Mouse (Mus musculus) lung, postnatal 36 days (tissue): ENCODE measurements at regions not wholly inside any gene's neighbourhood (a gene's known extent, or its start where the extent isn't known, plus 50 kb on each side); places are given as distances from the start of the nearest gene placed in this dataset.

Experiments used
- DNase-seq: peaks from one replicate; pipeline ENCODE4 v3.0.0; 2022; ENCODE audit warnings: mixed read lengths

GRCm38 (mm10) chr7:69810873-69811272, 555.7 kb downstream of the Nr2f2 start:
- DNase-seq, result peak; percentile 1

DNA sequence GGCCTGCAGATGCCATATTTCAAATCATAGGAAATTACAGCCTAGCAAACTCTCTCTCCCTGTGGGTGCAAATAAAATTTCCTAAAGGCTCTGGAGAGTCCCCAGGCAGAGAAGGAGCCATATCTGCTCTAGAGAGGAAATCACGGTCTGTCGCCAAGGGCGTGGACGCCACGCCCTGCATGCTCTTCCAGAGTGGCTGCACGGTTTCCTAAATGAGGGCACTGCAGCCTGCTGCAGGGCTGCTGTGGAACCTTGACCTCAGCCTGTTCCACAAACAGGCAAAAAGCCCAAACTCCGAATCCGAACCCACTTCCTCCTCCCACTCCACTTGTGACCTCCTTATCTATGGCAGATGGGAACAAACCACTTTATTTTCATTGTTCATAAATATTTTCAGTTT, 559.3 kb downstream of the Nr2f2 start:
- peak; percentile 7 for DNase-seq

DNA sequence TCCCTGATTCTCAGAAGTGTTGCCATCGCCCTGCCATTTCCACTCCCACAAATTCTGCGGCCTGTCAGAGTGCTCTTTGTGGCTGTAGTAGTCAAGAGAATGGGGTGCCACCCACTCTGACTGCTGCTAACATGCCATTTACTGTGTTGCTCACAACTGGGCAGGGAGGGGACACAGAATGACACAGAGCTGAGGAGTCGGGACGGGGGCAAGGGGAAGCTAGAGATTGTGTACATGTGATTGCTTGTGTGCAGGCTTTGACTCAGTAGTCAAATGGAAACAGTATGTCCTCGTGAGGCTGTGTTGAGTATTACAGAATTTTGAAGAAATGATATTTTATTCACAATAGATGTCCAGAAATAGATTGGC, 595.6 kb downstream of the Nr2f2 start:
- DNase-seq, result no peak

DNA sequence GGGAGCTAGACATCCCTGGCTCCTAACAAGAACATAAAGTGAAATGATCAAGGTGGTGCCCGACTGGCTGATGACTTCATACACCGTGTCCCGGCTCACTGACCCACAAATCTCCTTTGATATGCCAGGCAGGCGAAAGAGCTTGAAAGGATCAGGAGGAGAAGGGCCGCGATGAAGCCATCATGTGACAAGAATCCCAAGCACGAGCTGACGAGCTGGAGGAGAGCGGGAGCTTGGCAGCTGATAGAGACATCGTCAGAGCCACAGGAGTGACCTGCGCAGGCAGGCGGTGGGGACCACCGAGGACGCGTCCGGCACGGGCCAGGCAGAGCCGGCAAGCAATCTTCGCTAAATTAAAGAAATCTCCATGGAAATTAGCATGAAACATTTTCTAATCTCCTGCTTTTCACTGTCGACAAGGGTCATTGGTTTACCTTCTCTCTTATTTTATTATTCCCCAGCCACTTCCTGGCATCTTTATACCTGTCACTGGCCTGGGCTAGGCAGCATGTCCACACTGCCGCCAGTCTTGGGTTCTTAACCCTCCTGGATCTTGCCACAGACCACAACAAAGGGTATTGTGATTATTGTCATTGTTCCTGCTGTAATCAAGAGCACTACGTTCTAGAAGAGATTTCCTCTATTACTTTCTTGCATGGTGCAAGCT, 596.1 kb downstream of the Nr2f2 start:
- no peak for DNase-seq

GRCm38 (mm10) chr7:69766451-69766850, 600.1 kb downstream of the Nr2f2 start:
- no peak for DNase-seq

GRCm38 (mm10) chr7:69740495-69740894, 626.0 kb downstream of the Nr2f2 start:
- DNase-seq, result no peak

DNA sequence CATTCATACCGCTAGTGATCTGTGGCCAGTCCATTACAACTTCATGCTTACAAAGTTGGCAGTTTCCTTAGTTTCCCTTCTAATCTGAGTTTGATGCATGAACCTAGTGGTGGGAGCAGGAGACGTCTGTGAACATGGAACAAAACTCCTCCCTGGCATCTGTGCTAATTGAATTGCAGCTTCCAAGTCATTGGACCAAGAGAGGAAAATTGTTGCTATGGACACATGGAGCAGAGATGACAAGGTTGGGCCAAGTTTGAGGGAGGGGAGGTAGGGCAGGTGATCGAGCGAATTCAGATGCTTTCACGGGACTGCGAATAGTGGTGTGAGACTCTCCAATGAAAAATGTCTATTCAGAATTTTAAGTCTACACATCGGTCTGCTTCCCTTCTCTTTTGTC, 627.5 kb downstream of the Nr2f2 start:
- no peak for DNase-seq

GRCm38 (mm10) chr7:69715081-69715480, 651.5 kb downstream of the Nr2f2 start:
- no peak for DNase-seq

GRCm38 (mm10) chr7:69670211-69670610, 696.3 kb downstream of the Nr2f2 start:
- no peak for DNase-seq

GRCm38 (mm10) chr7:69655583-69655982, 711.0 kb downstream of the Nr2f2 start:
- peak; percentile 2 for DNase-seq

DNA sequence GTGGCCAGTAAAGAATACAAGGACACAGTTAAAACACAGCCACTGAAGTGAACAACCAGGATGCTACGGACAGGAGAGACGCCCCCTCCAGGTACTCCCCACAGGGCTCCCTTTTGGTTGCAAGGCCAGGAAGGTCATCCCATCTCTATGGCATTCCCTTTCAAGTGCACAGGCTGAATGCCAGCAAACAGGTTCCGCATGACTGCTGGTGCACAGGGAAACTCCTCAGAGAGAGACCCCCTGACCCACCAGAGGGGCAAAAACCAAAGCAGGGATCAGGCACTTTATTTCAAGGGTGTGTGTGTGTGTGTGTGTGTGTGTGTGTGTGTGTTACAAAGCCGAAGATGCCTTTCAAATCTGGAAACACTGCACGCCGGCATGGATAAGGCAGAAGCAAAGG, 721.1 kb downstream of the Nr2f2 start:
- no peak for DNase-seq

GRCm38 (mm10) chr7:69641652-69642051, 724.9 kb downstream of the Nr2f2 start:
- no peak for DNase-seq

DNA sequence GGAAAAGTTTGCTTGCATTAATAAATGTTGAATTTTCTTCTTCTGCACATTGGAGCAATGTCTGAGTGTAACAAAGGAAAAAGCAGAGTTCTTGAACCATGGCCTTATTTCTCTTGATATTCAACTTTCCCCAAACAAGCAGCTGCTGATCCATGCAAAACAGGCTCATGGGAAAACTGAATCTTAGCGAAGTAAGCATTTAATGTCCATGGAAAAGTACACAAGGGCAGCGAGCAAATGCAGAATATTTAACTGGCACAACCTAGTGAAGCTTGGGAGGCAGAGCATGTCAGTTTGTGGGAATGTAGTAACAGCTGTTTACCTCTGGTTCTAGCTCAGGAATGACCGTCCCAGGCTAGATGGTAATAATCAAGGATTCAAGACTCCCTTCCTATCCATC, 766.7 kb downstream of the Nr2f2 start:
- no peak for DNase-seq

- no peak for DNase-seq
These were observed 780.8 kb downstream of the Nr2f2 start for GRCm38 (mm10) chr7:69585716-69586115.

- no peak for DNase-seq
These were observed 781.4 kb downstream of the Nr2f2 start for GRCm38 (mm10) chr7:69585131-69585530.

- DNase-seq, result no peak
These were observed 782.0 kb downstream of the Nr2f2 start for GRCm38 (mm10) chr7:69584516-69584915.

GRCm38 (mm10) chr7:69583901-69584300, 782.6 kb downstream of the Nr2f2 start:
- no peak for DNase-seq

DNA sequence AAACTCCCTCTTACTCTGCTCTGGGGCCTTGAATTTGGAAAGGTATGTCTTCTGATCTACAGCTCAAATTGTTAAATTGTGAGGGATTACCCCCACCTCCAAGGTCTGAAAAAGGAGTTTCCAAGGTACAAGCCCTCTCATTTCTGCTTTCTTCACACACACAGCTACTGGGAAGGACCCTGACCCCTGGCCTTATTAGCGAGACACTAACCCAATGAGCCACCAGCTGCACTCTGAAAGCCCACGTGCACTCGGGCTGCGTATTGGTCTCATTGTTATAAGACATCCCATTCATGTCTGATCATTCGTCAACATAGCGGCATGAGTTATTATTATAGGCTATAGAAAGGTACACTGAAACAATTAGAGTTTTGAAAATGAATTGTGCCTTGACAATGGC, 784.9 kb downstream of the Nr2f2 start:
- no peak for DNase-seq

GRCm38 (mm10) chr7:69578958-69579810, 787.4 kb downstream of the Nr2f2 start:
- DNase-seq, result no peak

DNA sequence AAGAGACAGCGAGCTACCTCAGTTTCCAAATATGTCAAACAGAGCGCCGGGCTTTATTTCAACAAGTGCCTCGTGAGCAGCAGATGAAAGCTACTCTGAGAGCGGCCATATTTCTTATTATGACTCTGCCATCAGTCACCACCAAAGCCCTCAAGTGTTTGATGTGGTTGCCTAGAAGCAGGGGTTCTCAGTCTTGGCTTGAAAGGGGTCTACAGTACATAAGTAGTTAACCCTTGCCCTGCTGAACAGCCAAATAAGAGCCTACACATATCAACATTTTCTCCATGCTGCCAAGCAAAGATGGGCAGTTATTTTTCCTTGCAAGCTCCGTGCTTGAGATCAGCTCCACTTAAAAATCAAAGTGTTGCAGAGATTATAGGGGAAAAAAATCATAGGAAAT, 788.8 kb downstream of the Nr2f2 start:
- DNase-seq, result no peak

GRCm38 (mm10) chr7:69576596-69576995, 789.9 kb downstream of the Nr2f2 start:
- DNase-seq, result no peak

DNA sequence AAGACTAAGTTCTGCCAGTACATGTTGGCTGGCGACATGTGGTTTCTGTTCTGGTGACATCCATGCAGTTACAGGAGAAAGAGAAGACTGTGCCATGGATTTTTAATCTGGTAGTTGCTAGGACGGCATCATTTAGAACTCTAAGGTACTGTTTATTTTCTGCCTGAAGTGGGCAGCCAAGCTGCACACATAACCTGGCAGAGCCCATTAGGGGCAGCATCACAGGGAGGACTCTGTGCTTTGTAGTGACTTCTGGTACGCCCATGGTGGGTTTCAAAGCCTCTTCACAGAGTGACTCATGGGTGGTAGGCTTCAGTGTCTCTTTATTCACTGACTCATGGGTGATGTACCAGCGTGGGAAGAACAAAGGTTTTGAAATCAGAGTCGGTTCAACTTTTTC, 792.8 kb downstream of the Nr2f2 start:
- DNase-seq, result no peak

DNA sequence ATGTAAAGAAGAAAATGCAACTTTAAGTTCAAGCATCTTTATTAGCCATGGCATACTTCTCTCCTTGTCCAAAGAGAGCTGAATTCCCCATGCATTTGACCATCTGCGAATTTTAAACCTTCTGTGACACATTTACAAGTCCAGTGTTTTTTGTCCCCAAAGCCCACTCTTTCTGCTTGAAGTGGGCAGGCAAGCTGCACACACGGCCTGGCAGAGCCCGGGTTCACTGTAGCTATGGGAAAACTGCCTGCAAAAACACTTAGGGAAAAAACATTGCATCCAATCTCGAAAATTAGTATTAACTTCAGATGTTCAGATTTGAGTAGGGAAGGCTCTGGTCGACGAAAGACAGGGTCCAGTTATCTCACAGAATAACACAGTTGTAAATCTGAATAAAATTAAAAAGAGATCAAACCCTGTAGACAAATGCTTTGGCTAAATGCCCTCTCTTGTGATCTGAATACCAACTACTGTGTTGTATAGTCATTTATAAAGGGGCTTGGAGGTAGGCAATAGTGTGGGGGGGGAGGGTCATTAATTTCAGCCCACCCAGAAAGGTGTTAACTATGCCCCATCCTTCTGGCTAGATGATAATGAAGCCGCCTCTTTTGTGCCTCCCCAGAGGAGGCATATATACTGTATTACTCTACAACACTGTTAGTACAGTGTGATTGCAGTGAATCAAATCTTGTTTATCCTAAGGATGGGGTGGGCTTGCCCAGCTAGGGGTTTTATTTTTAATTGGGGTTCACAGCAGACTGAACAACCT, 793.7 kb downstream of the Nr2f2 start:
- no peak for DNase-seq

- no peak for DNase-seq
These were observed 799.6 kb downstream of the Nr2f2 start for GRCm38 (mm10) chr7:69566949-69567348.
